Mouse (Mus musculus) ZHBTc4 (cell line): ENCODE data around the gene Slc25a44.
"Not testable (repeated sequence)": the region's sequence is repeated elsewhere in the genome, so short reads cannot be mapped to it uniquely, and the experiment has no call there.

Source experiments
- DNase-seq: peaks from one replicate; pipeline ENCODE4 v3.0.0-alpha.2; 2011; ENCODE audit warnings: low read depth, low spot score

The Slc25a44 gene

DNA sequence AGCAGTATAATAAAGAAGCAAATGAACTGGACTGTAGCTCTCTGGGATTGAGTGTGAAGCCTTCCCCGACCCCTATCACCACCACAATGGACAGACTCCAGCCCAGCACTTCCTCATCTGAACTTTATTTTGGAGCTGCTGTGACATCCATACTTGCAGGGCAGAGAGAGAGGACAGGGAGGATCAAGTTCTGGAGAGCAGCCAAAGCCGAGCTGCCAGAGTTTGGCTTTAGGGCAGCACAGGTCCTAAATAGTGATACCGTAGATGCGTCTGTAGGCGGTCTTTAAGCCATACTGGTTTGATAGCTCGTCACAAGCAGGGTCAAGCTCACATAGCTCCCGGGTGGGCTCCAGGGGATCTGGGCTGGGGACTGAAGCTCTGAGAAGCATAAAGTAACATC is 56.4 kb downstream of the Slc25a44 start:
- DNase-seq = not testable (repeated sequence)

DNA sequence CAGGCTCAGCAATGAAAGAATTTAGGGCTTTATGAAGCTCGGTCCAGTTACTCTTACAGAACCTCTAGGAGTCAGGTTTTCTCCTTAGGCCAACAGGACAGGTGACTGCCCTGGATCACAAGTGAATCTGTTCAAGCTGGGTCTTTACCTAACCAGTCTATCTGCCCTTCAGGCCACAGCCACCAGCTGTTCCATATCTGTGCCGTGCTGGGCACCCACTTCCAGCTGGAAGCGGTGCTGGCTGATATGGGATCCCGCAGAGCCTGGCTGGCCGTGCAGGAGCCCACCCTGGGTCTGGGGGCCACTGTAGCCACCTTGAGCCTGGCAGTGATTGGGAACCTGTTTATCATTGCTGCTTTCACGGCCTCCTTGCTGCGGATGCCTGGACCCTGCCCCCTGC is 57.4 kb downstream of the Slc25a44 start:
- not testable (repeated sequence) for DNase-seq

DNA sequence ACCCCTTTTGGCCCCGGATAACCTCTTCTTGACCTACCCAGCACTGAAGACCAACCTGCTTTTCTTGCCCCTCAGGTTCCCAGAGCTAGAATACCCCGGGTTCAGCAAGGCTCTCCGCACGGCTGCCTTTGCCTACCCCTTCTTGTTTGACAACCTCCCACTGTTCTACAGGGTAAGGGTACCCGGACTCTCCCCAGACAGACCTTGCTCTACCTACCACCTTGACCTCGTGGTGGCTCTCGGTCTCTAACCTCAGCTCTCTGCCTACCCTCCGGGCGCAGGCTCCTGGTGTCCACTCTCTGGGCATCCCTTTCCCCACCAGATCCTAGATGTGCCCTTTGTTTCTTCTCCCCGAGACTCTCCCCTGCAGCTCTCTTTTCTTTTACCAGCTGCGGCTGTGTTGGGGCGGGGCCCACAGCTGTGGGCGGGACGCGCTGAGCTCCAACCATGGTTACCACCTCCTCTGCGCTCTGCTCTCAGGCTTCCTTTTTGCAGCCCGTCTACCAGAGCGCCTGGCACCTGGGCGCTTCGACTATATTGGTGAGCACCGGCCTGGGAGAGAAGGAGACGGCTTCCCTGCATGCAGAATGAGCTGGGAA is 58.0 kb downstream of the Slc25a44 start:
- DNase-seq = peak; percentile 63

DNA sequence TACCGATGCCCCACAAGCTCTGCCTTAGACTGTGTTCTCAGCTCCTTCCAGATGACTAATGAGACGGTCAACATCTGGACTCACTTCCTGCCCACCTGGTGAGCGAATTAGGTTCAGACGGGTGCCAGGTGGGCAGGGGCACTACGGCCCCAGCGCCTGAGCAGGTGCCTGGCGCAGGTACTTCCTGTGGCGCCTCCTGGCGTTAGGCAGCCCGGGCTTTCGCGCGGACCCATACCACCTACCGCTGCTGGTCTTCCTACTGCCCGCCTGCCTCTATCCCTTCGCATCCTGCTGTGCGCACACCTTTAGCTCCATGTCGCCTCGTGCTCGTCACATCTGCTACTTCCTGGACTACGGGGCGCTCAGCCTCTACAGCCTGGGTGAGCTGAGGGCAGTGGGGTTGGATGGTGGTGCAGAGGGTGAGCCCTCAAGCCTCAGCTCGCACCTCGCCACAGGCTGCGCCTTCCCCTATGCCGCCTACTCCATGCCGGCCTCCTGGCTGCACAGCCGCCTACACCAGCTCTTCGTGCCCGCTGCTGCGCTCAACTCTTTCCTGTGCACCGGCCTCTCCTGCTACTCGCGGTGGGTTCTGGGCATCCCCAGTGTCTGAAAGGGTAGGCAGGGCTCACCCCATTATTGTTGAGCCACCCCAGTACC is 59.1 kb downstream of the Slc25a44 start:
- peak; percentile 49 for DNase-seq

DNA sequence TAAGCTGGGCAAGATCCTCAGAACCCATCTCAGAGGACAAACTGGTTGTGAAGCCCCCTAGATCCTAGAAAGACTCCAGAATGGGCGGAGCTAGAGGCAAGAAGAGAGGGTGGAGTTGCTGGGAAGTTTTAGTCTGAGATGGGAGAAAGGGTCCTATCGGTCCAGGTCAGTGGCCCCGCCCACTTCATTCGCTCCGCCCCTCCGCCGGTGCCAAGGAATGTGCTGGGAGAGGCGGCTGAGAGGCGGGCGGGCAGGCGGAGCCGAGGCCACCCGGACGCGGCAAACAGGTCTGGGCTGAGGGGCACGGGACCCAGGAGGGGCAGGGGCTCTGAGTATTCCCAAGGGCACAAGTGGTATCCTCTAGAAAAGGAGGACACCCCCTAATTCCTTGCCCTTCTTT is 60.6 kb downstream of the Slc25a44 start, which contains the start of gene Paqr6:
Gene Paqr6 (plus strand): TSS at position 248 of the 400 bp plus-strand sequence.
- peak; percentile 94 for DNase-seq

DNA sequence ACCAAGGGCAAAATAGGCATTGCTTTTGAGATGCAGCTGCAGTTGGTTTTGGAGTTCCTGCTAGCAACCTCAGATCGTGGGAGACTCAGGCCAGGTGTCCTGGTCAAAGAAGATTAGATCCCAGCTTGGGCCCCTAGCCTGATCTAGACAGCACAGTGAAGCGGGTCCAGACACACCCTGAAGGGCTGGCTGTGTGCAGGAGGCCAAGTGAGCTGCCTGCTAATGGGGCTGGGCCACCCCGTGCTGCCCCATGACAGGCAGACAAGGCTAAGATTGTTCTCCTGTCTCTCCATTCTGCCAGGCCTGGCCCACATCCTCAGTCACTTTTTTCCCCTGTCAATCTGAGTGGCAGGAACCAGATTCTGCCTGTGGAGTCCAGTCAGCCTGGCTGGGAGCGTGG is 61.2 kb downstream of the Slc25a44 start:
- DNase-seq = no peak

DNA sequence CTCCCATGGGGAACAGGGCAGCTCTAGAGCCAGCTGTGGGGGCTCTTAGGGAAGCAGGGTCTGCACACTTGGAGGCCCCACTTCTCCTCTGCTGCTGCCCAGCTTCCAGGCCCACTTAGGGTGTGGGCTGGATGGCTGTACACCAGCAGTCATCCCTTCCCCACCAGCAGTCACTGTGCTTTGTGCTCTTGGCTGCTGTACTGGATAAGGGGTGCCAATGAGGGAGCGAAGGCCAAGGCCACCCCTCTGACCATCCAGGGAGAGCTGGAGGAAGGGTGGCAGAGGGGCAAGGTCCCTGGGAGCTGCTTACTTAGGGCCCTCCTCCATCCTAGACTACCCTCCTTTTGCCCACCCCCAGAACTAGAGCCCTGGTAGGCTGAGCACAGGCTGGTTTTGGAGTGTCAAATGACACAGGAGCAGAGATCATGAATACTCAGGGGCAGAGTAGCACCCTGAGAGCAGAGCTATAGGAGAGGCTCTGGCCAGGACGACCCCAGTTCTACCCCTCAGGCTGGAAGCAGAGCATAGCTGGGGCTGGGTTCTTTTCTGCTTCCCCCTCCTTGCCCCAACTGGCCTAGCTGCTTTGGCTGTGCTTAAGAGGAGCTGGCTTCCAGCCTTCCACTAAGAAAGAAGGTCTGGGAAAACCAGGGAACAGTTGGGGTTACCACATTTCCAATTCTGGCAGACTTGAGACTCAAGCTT is 63.2 kb downstream of the Slc25a44 start:
- DNase-seq = no peak

DNA sequence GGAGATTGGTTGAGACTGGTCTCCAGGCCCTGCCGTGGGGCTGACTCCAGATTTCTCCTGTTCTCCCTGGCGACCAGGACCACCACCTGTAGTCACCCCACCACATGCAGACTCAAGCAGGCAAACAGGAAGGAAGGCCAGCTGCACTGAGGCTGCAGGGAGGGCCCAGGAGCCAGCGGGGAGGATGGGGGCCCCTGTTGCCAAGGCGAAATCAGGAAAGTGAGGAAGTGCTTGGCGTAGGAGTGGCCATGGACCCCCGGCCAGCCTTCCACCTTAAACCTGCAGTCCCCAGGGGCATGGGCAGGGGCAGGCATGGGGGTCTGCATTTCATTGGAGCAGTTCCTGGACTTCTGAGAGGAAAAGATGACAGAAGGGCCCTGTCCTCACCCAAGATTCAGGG is 63.8 kb downstream of the Slc25a44 start:
- DNase-seq = no peak
